Mouse (Mus musculus) spleen, adult 12 weeks (tissue): ENCODE measurements around the gene Nub1.

Source experiments
- DNase-seq: peaks from one replicate; pipeline ENCODE4 v3.0.0; 2022; ENCODE audit warnings: low spot score

Nub1 gene

GRCm38 (mm10) chr5:24741172-24741885 is 56.0 kb downstream of the Nub1 start:
- DNase-seq: no peak

GRCm38 (mm10) chr5:24743956-24744355 is 58.6 kb downstream of the Nub1 start:
- no peak for DNase-seq

GRCm38 (mm10) chr5:24747533-24747932 is 62.2 kb downstream of the Nub1 start:
- DNase-seq: no peak

GRCm38 (mm10) chr5:24749731-24750130 is 64.4 kb downstream of the Nub1 start:
- no peak for DNase-seq

- no peak for DNase-seq
These were observed 65.3 kb downstream of the Nub1 start for GRCm38 (mm10) chr5:24750321-24751304.

- DNase-seq: no peak
These were observed 66.2 kb downstream of the Nub1 start for GRCm38 (mm10) chr5:24751305-24752174.

GRCm38 (mm10) chr5:24752175-24752498 is 66.8 kb downstream of the Nub1 start:
- no peak for DNase-seq

GRCm38 (mm10) chr5:24756931-24757330 is 71.6 kb downstream of the Nub1 start:
- DNase-seq: no peak

- no peak for DNase-seq
These were observed 72.5 kb downstream of the Nub1 start, which contains the start of gene Crygn for GRCm38 (mm10) chr5:24757816-24758215. TSS of gene Crygn (minus strand) at chr5:24758008.
